Mouse (Mus musculus): ENCODE measurements at regions not wholly inside any gene's neighbourhood (a gene's known extent, or its start where the extent isn't known, plus 50 kb on each side); places are given as distances from the start of the nearest gene placed in this dataset.

- TF ChIP-seq CTCF (conservative IDR thresholded peaks at IDR 0.05; ENCODE audit: low read length) = no peak
- no peak for TF ChIP-seq POU5F1 (IDR thresholded peaks at IDR 0.05; ENCODE audit: borderline replicate concordance, low read length)
- no peak for TF ChIP-seq NANOG (IDR thresholded peaks at IDR 0.05; ENCODE audit: borderline replicate concordance, low read length)
These were observed 215.3 kb upstream of the Sulf2 start for GRCm38 (mm10) chr2:166370776-166371175.
